Mouse (Mus musculus): Measurements from ENCODE around the gene Mia2. TPM values are rescaled to one million over a fixed set of nuclear protein-coding genes. Genes with fewer than 3 reads are reported as not detected.

The Mia2 gene
- total RNA-seq, 2 experiments from 2014 or later = 113 to 123 TPM

DNA sequence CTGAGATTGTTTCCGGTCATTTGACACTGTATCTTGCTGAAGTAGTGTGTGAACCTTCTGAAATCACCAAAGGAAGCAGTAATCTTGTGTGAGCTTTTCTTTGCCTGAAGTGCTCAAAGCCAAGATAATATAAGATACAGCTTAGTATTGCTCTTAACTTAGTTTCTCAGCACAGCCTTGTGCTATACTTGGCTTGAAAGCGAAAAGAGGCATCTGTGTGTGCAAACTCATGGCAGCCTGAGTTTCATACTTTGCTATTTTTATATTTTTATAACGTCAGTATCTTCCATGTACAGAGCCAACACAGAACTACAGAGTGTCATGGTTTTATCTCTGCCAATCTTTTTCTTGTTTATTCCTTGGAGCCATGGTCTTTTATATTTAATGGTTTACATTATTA is 21.6 kb downstream of the Mia2 start:
- intact Hi-C loops (cut with DNase I) = no loop called here
- DNase-seq = no peak
- TF ChIP-seq CTCF (IDR thresholded peaks at IDR 0.05) = no peak
- Histone ChIP-seq H3K4me3 (no peak overlapping the region), H3K27ac (no peak overlapping the region)

- DNase-seq = no peak
- Histone ChIP-seq H3K4me3 (no peak overlapping the region), H3K27ac (no peak overlapping the region)
- intact Hi-C loops (cut with DNase I) = no loop called here
- no peak for TF ChIP-seq CTCF (IDR thresholded peaks at IDR 0.05)
Observed at GRCm38 (mm10) chr12:59125426-59125825, 29.8 kb downstream of the Mia2 start.

DNA sequence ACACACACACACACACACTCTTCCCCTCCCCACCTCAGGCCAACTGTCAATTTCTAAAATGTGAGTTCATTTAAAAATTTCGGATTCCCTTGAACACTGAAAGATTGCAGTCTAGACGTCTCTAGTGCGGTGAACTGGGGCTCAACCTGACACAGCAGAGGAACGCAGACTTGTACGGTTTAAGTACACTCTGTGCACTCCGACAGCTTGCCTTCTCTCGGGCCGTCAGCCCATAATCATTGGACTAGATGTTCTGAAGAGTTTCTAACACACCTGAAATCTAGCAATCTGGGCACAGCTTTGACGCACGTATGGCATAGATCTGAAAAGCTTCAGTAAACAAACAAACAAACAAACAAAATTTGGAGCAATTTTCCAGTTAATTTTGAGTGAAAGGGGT is 32.9 kb downstream of the Mia2 start:
- intact Hi-C loops (cut with DNase I) = no loop called here
- Histone ChIP-seq H3K27ac (peak overlapping the region; percentile 100), H3K4me3 (no peak overlapping the region; the same call in 1 of the 2 replicates)
- no peak for DNase-seq
- no peak for TF ChIP-seq CTCF (IDR thresholded peaks at IDR 0.05)

GRCm38 (mm10) chr12:59129038-59129437 is 33.4 kb downstream of the Mia2 start:
- no peak for TF ChIP-seq CTCF (IDR thresholded peaks at IDR 0.05)
- Histone ChIP-seq H3K4me3 (peak overlapping the region; percentile 72), H3K27ac (peak overlapping the region; percentile 100)
- DNase-seq = no peak
- intact Hi-C loops (cut with DNase I) = no loop called here

DNA sequence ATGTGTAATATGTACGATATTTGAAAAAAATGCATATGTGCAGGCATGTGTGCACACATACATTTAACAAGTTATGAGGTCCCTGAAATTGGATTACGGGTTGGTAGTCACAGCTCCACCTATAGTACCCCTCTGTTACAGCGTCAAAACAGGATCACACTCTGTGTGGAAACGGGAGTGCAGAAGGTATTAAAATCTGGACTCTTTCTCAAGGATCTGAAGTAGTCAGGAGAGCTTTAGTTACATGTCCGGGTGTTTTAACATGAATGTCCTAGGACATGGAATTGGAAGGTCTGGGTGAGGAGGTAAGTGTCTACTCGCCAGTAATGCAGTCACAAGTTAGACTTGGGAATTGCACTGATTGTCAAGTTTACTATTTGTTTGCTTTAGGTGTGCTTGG is 34.0 kb downstream of the Mia2 start:
- peak; percentile 36; the same call in 1 of the 2 replicates for TF ChIP-seq CTCF (IDR thresholded peaks at IDR 0.05)
- Histone ChIP-seq H3K4me3 (peak overlapping the region; percentile 72), H3K27ac (peak overlapping the region; percentile 100)
- peak; percentile 48 for DNase-seq
- intact Hi-C loops (cut with DNase I) = no loop called here

GRCm38 (mm10) chr12:59130249-59130648 is 34.6 kb downstream of the Mia2 start:
- DNase-seq = peak; percentile 33
- peak overlapping the region; percentile 72 for H3K4me3 ChIP-seq
- intact Hi-C loops (cut with DNase I) = loop anchor here (2.0 kb wide), 2 partner anchors 63 to 117 kb away; partner anchors contain the start of genes Gemin2, Pnn and Sec23a
- H3K27ac ChIP-seq = peak overlapping the region; percentile 100
- no peak for TF ChIP-seq CTCF (IDR thresholded peaks at IDR 0.05)

DNA sequence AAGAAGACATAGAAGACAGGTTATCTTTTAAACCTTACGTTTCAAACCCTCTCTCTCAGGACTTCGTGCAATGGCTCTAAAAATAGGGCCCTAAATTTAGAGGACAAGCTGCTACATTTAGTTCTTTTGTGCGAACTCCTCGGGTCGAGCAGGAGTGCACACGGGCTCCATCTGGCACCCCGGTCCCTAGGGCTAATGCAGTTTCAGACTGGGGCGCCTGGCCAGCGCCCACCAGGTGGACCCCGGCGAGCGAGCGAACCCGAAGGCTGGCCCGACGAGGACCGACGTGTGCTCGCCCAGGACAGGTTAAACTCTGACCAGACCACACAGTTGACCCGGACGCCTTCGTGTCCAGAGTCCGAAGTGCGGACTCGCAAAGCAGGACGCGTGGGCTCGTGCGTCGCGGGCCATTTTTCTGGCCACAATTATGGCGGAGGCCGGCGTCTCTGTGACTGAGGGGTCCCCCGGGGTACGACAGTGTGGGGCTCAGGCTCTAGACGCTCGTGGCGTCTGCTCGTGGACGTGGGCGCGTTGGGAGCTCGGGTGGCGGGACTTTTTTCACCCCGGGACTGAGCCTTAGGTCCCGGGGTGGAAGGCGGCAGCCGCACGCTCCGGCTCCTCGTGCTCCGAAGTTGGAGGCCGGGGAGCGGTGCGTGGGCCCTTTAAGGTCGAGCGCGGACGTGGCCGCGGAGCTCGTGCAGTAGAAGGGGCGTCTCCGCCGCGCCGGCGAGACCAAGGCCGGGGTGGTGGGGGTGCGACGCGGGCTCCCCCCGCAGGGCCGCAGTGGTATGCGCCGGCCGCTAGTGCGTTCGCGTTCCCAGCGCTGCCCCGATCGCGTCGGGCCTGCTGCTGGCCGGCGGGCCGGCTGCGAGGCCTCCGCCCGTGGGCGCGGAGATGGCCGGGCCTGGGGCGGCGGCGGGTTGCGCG is 35.3 kb downstream of the Mia2 start:
- Histone ChIP-seq H3K27ac (peak overlapping the region; percentile 100), H3K4me3 (peak overlapping the region; percentile 72)
- intact Hi-C loops (cut with DNase I) = loop anchor here (2.0 kb wide), 2 partner anchors 64 to 118 kb away; partner anchors contain the start of genes Gemin2, Pnn and Sec23a
- peak; percentile 96 for DNase-seq
- peak; percentile 23 for TF ChIP-seq CTCF (IDR thresholded peaks at IDR 0.05)

GRCm38 (mm10) chr12:59131578-59131946 is 36.0 kb downstream of the Mia2 start:
- H3K4me3 ChIP-seq = peak overlapping the region; percentile 72
- intact Hi-C loops (cut with DNase I) = loop anchor here (2.0 kb wide), 2 partner anchors 65 to 119 kb away; partner anchors contain the start of genes Gemin2, Pnn and Sec23a
- H3K27ac ChIP-seq = peak overlapping the region; percentile 100
- TF ChIP-seq CTCF (IDR thresholded peaks at IDR 0.05) = no peak
- DNase-seq = no peak

DNA sequence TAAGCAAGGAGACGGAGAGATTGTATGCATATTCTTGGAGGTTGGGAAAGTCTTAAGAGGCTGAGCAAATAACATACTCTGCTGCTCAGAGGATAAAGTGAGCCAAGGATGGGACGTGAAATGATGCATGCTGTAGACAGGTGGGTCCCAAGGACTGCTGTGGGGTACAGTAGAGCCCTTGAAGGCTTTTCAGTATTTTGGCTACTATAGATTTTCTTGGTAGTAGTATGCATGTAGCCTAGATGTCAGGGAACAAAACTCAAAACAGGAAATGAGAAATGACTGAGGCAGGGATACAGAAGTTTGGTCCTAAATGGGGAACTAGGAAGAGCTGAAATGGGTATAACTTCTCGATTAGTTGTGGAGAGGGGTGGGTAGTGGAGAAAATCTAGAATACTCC is 36.9 kb downstream of the Mia2 start:
- peak overlapping the region; percentile 100 for H3K27ac ChIP-seq

DNA sequence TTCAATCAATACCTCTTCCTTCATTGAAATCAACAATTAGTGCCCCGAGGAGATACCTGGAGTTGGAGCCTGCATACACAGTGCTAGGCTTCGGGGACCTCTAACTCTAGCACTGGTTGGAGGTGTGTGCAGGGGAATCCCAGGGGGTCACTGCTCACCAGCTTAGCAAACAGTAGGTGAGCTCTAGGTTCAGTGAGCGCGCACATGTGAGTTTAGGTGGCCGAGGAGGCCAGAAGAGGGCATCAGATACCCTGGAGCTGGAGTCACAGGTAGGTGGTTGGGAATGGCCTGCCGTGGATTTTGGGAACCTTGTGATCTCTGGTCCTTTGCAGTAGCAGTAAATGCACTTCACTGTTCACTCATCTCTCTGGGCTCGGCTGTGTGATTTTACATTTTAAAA is 37.3 kb downstream of the Mia2 start:
- Histone ChIP-seq H3K4me3 (peak overlapping the region; percentile 72), H3K27ac (peak overlapping the region; percentile 3; the same call in 1 of the 2 replicates)
- no peak for TF ChIP-seq CTCF (IDR thresholded peaks at IDR 0.05)
- no peak for DNase-seq
- intact Hi-C loops (cut with DNase I) = no loop called here

More for the DNA sequence above, 36.9 kb downstream of the Mia2 start:
- DNase-seq = no peak
- peak overlapping the region; percentile 72 for H3K4me3 ChIP-seq
- TF ChIP-seq CTCF (IDR thresholded peaks at IDR 0.05) = no peak
- intact Hi-C loops (cut with DNase I) = no loop called here

- TF ChIP-seq CTCF (IDR thresholded peaks at IDR 0.05) = no peak
- no peak for DNase-seq
- intact Hi-C loops (cut with DNase I) = no loop called here
- peak overlapping the region; percentile 3; the same call in 1 of the 2 replicates for H3K27ac ChIP-seq
- H3K4me3 ChIP-seq = peak overlapping the region; percentile 72
Observed at GRCm38 (mm10) chr12:59133437-59133999, 37.9 kb downstream of the Mia2 start.

GRCm38 (mm10) chr12:59135096-59135495 is 39.5 kb downstream of the Mia2 start:
- TF ChIP-seq CTCF (IDR thresholded peaks at IDR 0.05) = no peak
- intact Hi-C loops (cut with DNase I) = no loop called here
- Histone ChIP-seq H3K4me3 (no peak overlapping the region), H3K27ac (no peak overlapping the region)
- DNase-seq = no peak
